Mouse (Mus musculus): ENCODE results near the gene Mcpt8. TPM values are rescaled to one million over a fixed set of nuclear protein-coding genes. Genes with fewer than 3 reads are reported as not detected.

Mcpt8 gene
- polyA plus RNA-seq (2015; fragmentation: Nextera tagmentation; extraction: Ambion mirVana) = not detected in 2 replicates

GRCm38 (mm10) chr14:56085167-56085566 lies at the start of gene Mcpt8:
Gene Mcpt8, minus strand, starts transcription at chr14:56085273.

GRCm38 (mm10) chr14:56132508-56132907 lies 47.4 kb upstream of the Mcpt8 start, which contains the start of gene Gzmd:
Gene Gzmd, minus strand, starts transcription at chr14:56132608.

GRCm38 (mm10) chr14:56120525-56120924 lies 35.5 kb upstream of the Mcpt8 start, which contains the start of gene Gzme:
Gene Gzme, minus strand, starts transcription at chr14:56120625.

GRCm38 (mm10) chr14:56102386-56102785 lies 17.3 kb upstream of the Mcpt8 start, which contains the start of gene Ctsg:
Gene Ctsg, minus strand, starts transcription at chr14:56102574.

GRCm38 (mm10) chr14:56062213-56062612 lies 22.9 kb downstream of the Mcpt8 start, which contains the start of gene Mcpt4:
Gene Mcpt4, minus strand, starts transcription at chr14:56062313.

GRCm38 (mm10) chr14:56041792-56042191 lies 43.3 kb downstream of the Mcpt8 start, which contains the start of gene Mcpt2:
Gene Mcpt2, plus strand, starts transcription at chr14:56042041.

Small RNAs within 50 kb of the gene (microRNA-seq; reads per million reads assigned to microRNA genes)
- gene Mir6949 = not detected

Other genes with a start within 250 kb of the Mcpt8 start
- gene Nynrin, start 231.3 kb downstream of the Mcpt8 start, polyA plus RNA-seq (2015; fragmentation: Nextera tagmentation; extraction: Ambion mirVana) = 5.8 and 6.7 TPM in 2 replicates
- gene Cbln3, start 200.9 kb downstream of the Mcpt8 start, polyA plus RNA-seq (2015; fragmentation: Nextera tagmentation; extraction: Ambion mirVana) = 0.68 and 1.0 TPM in 2 replicates
- 6.2 and 7.5 TPM in 2 replicates for gene Khnyn, start 200.3 kb downstream of the Mcpt8 start, polyA plus RNA-seq (2015; fragmentation: Nextera tagmentation; extraction: Ambion mirVana)
- gene Sdr39u1, start 185.0 kb downstream of the Mcpt8 start, polyA plus RNA-seq (2015; fragmentation: Nextera tagmentation; extraction: Ambion mirVana) = 141 and 152 TPM in 2 replicates
- gene Cma1, start 140.6 kb downstream of the Mcpt8 start, polyA plus RNA-seq (2015; fragmentation: Nextera tagmentation; extraction: Ambion mirVana) = 0.43 and 0.57 TPM in 2 replicates
- not detected in 2 replicates for gene Cma2, start 134.3 kb downstream of the Mcpt8 start, polyA plus RNA-seq (2015; fragmentation: Nextera tagmentation; extraction: Ambion mirVana)
- not detected in 2 replicates for gene Mcpt1, start 67.3 kb downstream of the Mcpt8 start, polyA plus RNA-seq (2015; fragmentation: Nextera tagmentation; extraction: Ambion mirVana)
- gene Mcpt9, start 54.8 kb downstream of the Mcpt8 start, polyA plus RNA-seq (2015; fragmentation: Nextera tagmentation; extraction: Ambion mirVana) = not detected in 2 replicates
- not detected in 2 replicates for gene Mcpt2, start 43.2 kb downstream of the Mcpt8 start, polyA plus RNA-seq (2015; fragmentation: Nextera tagmentation; extraction: Ambion mirVana)
- 0.14 TPM in 1 of 2 replicates, not detected in the other for gene Mcpt4, start 23.0 kb downstream of the Mcpt8 start, polyA plus RNA-seq (2015; fragmentation: Nextera tagmentation; extraction: Ambion mirVana)
- gene Ctsg, start 17.3 kb upstream of the Mcpt8 start, polyA plus RNA-seq (2015; fragmentation: Nextera tagmentation; extraction: Ambion mirVana) = not detected in 2 replicates
- gene Gzme, start 35.4 kb upstream of the Mcpt8 start, polyA plus RNA-seq (2015; fragmentation: Nextera tagmentation; extraction: Ambion mirVana) = not detected in 2 replicates
- not detected in 2 replicates for gene Gzmd, start 47.3 kb upstream of the Mcpt8 start, polyA plus RNA-seq (2015; fragmentation: Nextera tagmentation; extraction: Ambion mirVana)
- not detected in 2 replicates for gene Gzmg, start 74.3 kb upstream of the Mcpt8 start, polyA plus RNA-seq (2015; fragmentation: Nextera tagmentation; extraction: Ambion mirVana)
- not detected in 2 replicates for gene Gzmn, start 89.3 kb upstream of the Mcpt8 start, polyA plus RNA-seq (2015; fragmentation: Nextera tagmentation; extraction: Ambion mirVana)
- gene Gzmf, start 126.1 kb upstream of the Mcpt8 start, polyA plus RNA-seq (2015; fragmentation: Nextera tagmentation; extraction: Ambion mirVana) = not detected in 2 replicates
- 0.30 TPM in 1 of 2 replicates, not detected in the other for gene Gzmc, start 149.4 kb upstream of the Mcpt8 start, polyA plus RNA-seq (2015; fragmentation: Nextera tagmentation; extraction: Ambion mirVana)
- not detected in 2 replicates for gene Gzmb, start 177.0 kb upstream of the Mcpt8 start, polyA plus RNA-seq (2015; fragmentation: Nextera tagmentation; extraction: Ambion mirVana)

All from neural tube, postnatal 0 days (tissue).